Mouse (Mus musculus) heart, adult 2 months (tissue): ENCODE results near the gene Ssrp1.
A peak's percentile ranks its signal among the peaks of the same experiment; 100 is the strongest.

Experiments used
- CTCF ChIP-seq: fragments of 200-600 bp; IDR thresholded peaks from 2 replicates; pipeline ENCODE4 v1.8.1; 2022; ENCODE audit warnings: antibody characterized with exemption, mild to moderate bottlenecking, moderate library complexity
- EP300 ChIP-seq: fragments of 200-500 bp; IDR thresholded peaks from 2 replicates; pipeline ENCODE4 v1.6.1; 2011; ENCODE audit warnings: low read depth, low read length, control low read depth; ENCODE audit not compliant: insufficient read depth
- POLR2A ChIP-seq: fragments of 200-500 bp; IDR thresholded peaks from 2 replicates; pipeline ENCODE4 v1.6.1; 2011; ENCODE audit warnings: mild to moderate bottlenecking, low read depth, low read length, control low read depth; ENCODE audit not compliant: insufficient read depth

DNA sequence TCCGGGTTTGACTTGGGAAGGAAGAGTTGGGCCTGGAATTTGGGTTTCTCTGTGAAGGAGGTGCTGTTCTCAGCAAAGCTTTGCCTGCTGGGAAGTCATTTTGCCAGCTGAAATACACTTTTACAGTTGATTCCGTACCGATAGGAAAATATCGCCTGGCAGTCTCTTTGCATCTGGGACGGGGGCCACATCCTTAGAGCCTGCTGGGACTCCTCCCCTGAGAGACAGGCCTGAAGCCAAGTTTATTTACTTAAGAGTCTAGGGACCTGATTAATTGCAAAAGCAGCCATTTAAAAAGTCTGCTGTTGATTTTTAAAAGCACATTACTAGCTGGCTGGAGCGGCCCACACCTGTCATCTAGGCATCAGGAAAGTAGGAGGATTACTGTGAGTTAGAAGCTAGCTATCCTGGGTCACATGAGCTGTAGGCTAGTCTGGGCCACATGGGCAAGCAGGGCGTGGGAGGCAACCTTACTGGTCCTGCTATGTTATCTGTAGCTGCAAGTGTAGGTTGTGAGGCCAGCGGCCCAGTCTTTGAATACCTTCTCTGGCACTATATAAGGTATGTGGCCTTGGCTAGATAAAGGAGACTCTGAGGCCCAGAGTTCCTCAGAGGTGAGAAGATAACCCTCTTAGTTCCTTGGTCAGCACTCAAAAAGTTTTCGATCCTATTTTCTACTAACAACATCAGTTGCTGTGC, 25.0 kb upstream of the Ssrp1 start:
- no peak for TF ChIP-seq POLR2A
- TF ChIP-seq CTCF, result no peak
- 0 out of 2 replicates have a peak, but pooled peaks have one; percentile 6 for TF ChIP-seq EP300
